Mouse (Mus musculus): ENCODE data around the gene Crebbp.

Gene Crebbp

DNA sequence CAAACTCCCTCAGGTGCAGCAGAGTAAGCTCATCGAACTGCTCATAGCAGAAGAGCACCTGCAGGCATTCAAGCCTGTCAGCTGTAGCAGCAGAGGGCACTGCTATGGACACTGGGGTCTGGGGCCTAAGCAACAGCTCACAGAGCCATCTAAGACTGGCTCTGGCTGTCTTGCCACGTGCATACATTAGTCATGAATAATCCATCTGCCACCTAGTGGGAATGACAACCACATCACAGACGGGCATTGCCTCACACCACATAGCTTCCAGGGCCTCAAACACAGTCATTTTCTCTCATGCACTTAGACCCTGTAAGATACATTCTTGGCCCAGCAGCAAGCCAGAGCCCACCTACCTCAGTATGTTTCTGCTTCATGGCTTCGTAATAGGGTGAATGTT is 168.3 kb downstream of the Crebbp start:
- no peak for DNase-seq (ENCODE audit: low spot score)

DNA sequence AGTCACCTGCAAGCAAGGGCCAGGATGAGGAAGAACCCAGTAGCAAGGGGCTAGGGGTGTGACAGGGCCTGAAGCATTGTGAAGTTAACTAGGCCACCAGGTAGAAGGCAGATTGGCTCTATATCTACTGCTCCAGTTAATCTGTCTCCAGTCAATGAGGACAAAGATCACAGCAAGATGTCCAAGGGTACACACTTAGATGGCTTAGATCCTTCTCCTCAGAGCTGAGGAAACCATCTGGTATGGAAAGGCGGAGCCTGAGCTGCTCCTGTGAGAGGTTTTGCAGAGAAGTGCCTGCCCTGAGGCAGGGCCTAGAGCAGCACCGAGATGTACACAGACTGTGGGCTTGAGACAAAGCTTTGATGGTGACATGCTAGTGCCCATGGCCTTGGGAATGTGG is 169.7 kb downstream of the Crebbp start:
- DNase-seq (ENCODE audit: low spot score) = no peak

GRCm38 (mm10) chr16:4041646-4042045 is 172.2 kb downstream of the Crebbp start:
- DNase-seq (ENCODE audit: low spot score) = no peak

- no peak for DNase-seq (ENCODE audit: low spot score)
Measured at GRCm38 (mm10) chr16:4040206-4040605, 173.6 kb downstream of the Crebbp start.

DNA sequence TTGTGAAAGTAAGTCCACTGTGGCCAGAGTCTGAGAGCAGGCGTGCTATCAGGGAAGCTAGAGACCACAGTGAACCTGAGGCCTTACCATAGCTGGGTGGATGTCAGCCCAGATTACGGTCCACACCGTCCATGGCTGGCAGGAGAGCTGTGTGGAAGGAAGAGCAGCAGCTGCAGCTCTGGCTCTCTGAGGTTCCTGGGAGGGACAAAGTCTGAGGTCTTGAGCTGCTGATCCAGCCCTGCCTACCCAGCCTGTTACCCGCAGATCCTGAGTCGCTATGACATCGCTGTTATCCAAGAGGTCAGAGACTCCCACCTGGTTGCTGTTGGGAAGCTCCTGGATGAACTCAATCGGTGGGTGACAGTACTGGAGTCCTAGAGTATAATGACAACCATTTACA is 176.1 kb downstream of the Crebbp start:
- DNase-seq (ENCODE audit: low spot score) = no peak

DNA sequence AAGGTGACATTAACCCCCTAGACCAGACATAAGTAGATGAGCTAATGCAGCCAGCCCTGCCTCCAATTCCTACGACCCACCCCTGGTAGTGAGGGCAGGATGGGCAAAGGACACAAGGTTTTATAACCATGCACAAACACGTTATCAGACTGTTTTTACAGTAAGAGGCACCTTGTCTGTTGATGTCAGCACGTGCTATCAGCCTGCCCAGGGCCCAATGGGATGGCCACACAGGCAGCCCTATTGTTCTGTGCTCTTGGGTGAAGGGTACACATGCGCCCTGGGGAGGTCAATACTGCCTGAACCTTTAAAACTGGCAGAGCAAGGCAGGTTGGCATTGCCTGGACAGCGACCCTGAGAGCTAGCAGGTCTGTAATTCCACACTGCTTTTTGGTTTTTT is 177.0 kb downstream of the Crebbp start, which contains the start of gene Dnase1:
Dnase1 (plus strand) TSS at position 136 of the 400 bp plus-strand sequence.
- DNase-seq (ENCODE audit: low spot score) = no peak

- DNase-seq (ENCODE audit: low spot score) = no peak
Measured at GRCm38 (mm10) chr16:4035575-4035974, 178.2 kb downstream of the Crebbp start.

- no peak for DNase-seq (ENCODE audit: low spot score)
Measured at GRCm38 (mm10) chr16:4034476-4034875, 179.3 kb downstream of the Crebbp start.

- DNase-seq (ENCODE audit: low spot score) = no peak
Measured at GRCm38 (mm10) chr16:4033971-4034370, 179.8 kb downstream of the Crebbp start.

- DNase-seq (ENCODE audit: low spot score) = no peak
Measured at GRCm38 (mm10) chr16:4032341-4032748, 181.5 kb downstream of the Crebbp start.

- DNase-seq (ENCODE audit: low spot score) = no peak
Measured at GRCm38 (mm10) chr16:4031441-4032274, 182.1 kb downstream of the Crebbp start.

Data from urinary bladder, postnatal 25 days (tissue).